Mouse (Mus musculus): ENCODE measurements around the gene Plekho2. TPM values are rescaled to one million over a fixed set of nuclear protein-coding genes. Genes with fewer than 3 reads are reported as not detected.

Gene Plekho2
- total and polyA plus RNA-seq, 2 experiments from 2014 or later = 8.3 to 21.0 TPM

GRCm38 (mm10) chr9:65593596-65593995, 13.8 kb upstream of the Plekho2 start:
- Histone ChIP-seq H3K9ac (replicated peaks; ENCODE audit: low read depth, low read length) (no peak overlapping the region), H3K4me1 (ENCODE audit: control insufficient read depth, insufficient read depth) (peaks cover 7% of the 10 kb centered on the region; the same call in 1 of the 2 replicates), H3K9me3 (replicated peaks; ENCODE audit: control insufficient read depth, low read length) (no peaks in the 10 kb centered on the region), H3K4me2 (ENCODE audit: low read depth, low read length) (no peak overlapping the region), H3K36me3 (replicated peaks; ENCODE audit: control insufficient read depth, insufficient read depth, low read length) (peaks cover 35% of the 10 kb centered on the region), H3K27me3 (ENCODE audit: control insufficient read depth, insufficient read depth, low read length) (no peaks in the 10 kb centered on the region), H3K4me3 (ENCODE audit: low read depth, low read length) (no peak overlapping the region), H3K27ac (ENCODE audit: low read depth) (no peak overlapping the region)
- 85% methylated on average over 9 of the region's 9 CpGs for WGBS
- DNase-seq (ENCODE audit: low spot score) (no peak), ATAC-seq (ENCODE audit: insufficient read depth, low read depth) (no peak)
- TF ChIP-seq CTCF (IDR thresholded peaks at IDR 0.05; ENCODE audit: low read depth) (no peak), EP300 (IDR thresholded peaks at IDR 0.05; ENCODE audit: low read depth) (no peak)

GRCm38 (mm10) chr9:65592721-65593120, 12.9 kb upstream of the Plekho2 start:
- Histone ChIP-seq H3K4me1 (ENCODE audit: control insufficient read depth, insufficient read depth) (peaks cover 8% of the 10 kb centered on the region; the same call in 1 of the 2 replicates), H3K27me3 (ENCODE audit: control insufficient read depth, insufficient read depth, low read length) (no peaks in the 10 kb centered on the region), H3K36me3 (replicated peaks; ENCODE audit: control insufficient read depth, insufficient read depth, low read length) (peaks cover 35% of the 10 kb centered on the region), H3K4me3 (ENCODE audit: low read depth, low read length) (no peak overlapping the region), H3K27ac (ENCODE audit: low read depth) (no peak overlapping the region), H3K9ac (replicated peaks; ENCODE audit: low read depth, low read length) (no peak overlapping the region), H3K4me2 (ENCODE audit: low read depth, low read length) (no peak overlapping the region), H3K9me3 (replicated peaks; ENCODE audit: control insufficient read depth, low read length) (no peaks in the 10 kb centered on the region)
- WGBS = 75% methylated on average over 3 of the region's 3 CpGs
- no peak for DNase-seq (ENCODE audit: low spot score)
- TF ChIP-seq EP300 (IDR thresholded peaks at IDR 0.05; ENCODE audit: low read depth) (no peak), CTCF (IDR thresholded peaks at IDR 0.05; ENCODE audit: low read depth) (no peak)
- ATAC-seq (ENCODE audit: insufficient read depth, low read depth) = no peak

GRCm38 (mm10) chr9:65589091-65589490, 9.3 kb upstream of the Plekho2 start:
- Histone ChIP-seq H3K4me3 (ENCODE audit: low read depth, low read length) (peak overlapping the region; percentile 69), H3K27ac (ENCODE audit: low read depth) (no peak overlapping the region), H3K9me3 (replicated peaks; ENCODE audit: control insufficient read depth, low read length) (no peaks in the 10 kb centered on the region), H3K4me2 (ENCODE audit: low read depth, low read length) (peak overlapping the region; percentile 92), H3K9ac (replicated peaks; ENCODE audit: low read depth, low read length) (peak overlapping the region; percentile 58; the same call in 1 of the 2 replicates), H3K36me3 (replicated peaks; ENCODE audit: control insufficient read depth, insufficient read depth, low read length) (peaks cover 27% of the 10 kb centered on the region), H3K4me1 (ENCODE audit: control insufficient read depth, insufficient read depth) (peaks cover 14% of the 10 kb centered on the region; the same call in 1 of the 2 replicates), H3K27me3 (ENCODE audit: control insufficient read depth, insufficient read depth, low read length) (no peaks in the 10 kb centered on the region)
- TF ChIP-seq CTCF (IDR thresholded peaks at IDR 0.05; ENCODE audit: low read depth) (no peak), EP300 (IDR thresholded peaks at IDR 0.05; ENCODE audit: low read depth) (no peak)
- WGBS = 90% methylated on average over 3 of the region's 3 CpGs
- ATAC-seq (ENCODE audit: insufficient read depth, low read depth) (no peak), DNase-seq (ENCODE audit: low spot score) (no peak)

- no peaks in the 10 kb centered on the region for H3K27me3 ChIP-seq (ENCODE audit: control insufficient read depth, insufficient read depth, low read length)
- no peaks in the 10 kb centered on the region for H3K9me3 ChIP-seq (replicated peaks; ENCODE audit: control insufficient read depth, low read length)
- peak overlapping the region; percentile 52; the same call in 1 of the 2 replicates for H3K27ac ChIP-seq (ENCODE audit: low read depth)
- TF ChIP-seq CTCF (IDR thresholded peaks at IDR 0.05; ENCODE audit: low read depth) (no peak), EP300 (IDR thresholded peaks at IDR 0.05; ENCODE audit: low read depth) (no peak)
- peak overlapping the region; percentile 69 for H3K4me3 ChIP-seq (ENCODE audit: low read depth, low read length)
- DNase-seq (ENCODE audit: low spot score) (peak; percentile 10), ATAC-seq (ENCODE audit: insufficient read depth, low read depth) (peak; percentile 27)
- H3K36me3 ChIP-seq (replicated peaks; ENCODE audit: control insufficient read depth, insufficient read depth, low read length) = peaks cover 14% of the 10 kb centered on the region
- WGBS = under 1% methylated on average over 64 of the region's 64 CpGs
- peak overlapping the region; percentile 58 for H3K9ac ChIP-seq (replicated peaks; ENCODE audit: low read depth, low read length)
- H3K4me1 ChIP-seq (ENCODE audit: control insufficient read depth, insufficient read depth) = peaks cover 14% of the 10 kb centered on the region; the same call in 1 of the 2 replicates
- H3K4me2 ChIP-seq (ENCODE audit: low read depth, low read length) = peak overlapping the region; percentile 92
These were observed 7.9 kb upstream of the Plekho2 start for GRCm38 (mm10) chr9:65587573-65588358.

- peak overlapping the region; percentile 58 for H3K9ac ChIP-seq (replicated peaks; ENCODE audit: low read depth, low read length)
- H3K27ac ChIP-seq (ENCODE audit: low read depth) = peak overlapping the region; percentile 52; the same call in 1 of the 2 replicates
- H3K36me3 ChIP-seq (replicated peaks; ENCODE audit: control insufficient read depth, insufficient read depth, low read length) = 0 out of 2 replicates have a peak, but pooled peaks cover 9% of the 10 kb centered on the region
- no peaks in the 10 kb centered on the region for H3K27me3 ChIP-seq (ENCODE audit: control insufficient read depth, insufficient read depth, low read length)
- H3K4me3 ChIP-seq (ENCODE audit: low read depth, low read length) = peak overlapping the region; percentile 69
- 1% methylated on average over 6 of the region's 6 CpGs for WGBS
- ATAC-seq (ENCODE audit: insufficient read depth, low read depth) (no peak), DNase-seq (ENCODE audit: low spot score) (no peak)
- H3K4me2 ChIP-seq (ENCODE audit: low read depth, low read length) = peak overlapping the region; percentile 92
- H3K4me1 ChIP-seq (ENCODE audit: control insufficient read depth, insufficient read depth) = peaks cover 14% of the 10 kb centered on the region; the same call in 1 of the 2 replicates
- no peaks in the 10 kb centered on the region for H3K9me3 ChIP-seq (replicated peaks; ENCODE audit: control insufficient read depth, low read length)
- TF ChIP-seq CTCF (IDR thresholded peaks at IDR 0.05; ENCODE audit: low read depth) (no peak), EP300 (IDR thresholded peaks at IDR 0.05; ENCODE audit: low read depth) (no peak)
These were observed 7.4 kb upstream of the Plekho2 start for GRCm38 (mm10) chr9:65587270-65587572.

Measured in heart, postnatal 0 days (tissue).